Mouse (Mus musculus) embryonic facial prominence, embryonic 11.5 days (tissue): ENCODE measurements around the gene Aox2. TPM values are rescaled to one million over a fixed set of nuclear protein-coding genes. Genes with fewer than 3 reads are reported as not detected.
A peak's percentile ranks its signal among the peaks of the same experiment; 100 is the strongest.

ENCODE experiments used
- ATAC-seq: fragments of 200-750 bp; cut with Nextera tagmentation; replicated peaks from 2 replicates; pipeline ENCODE4 v1.8.0; 2017; ENCODE audit warnings: low read depth; ENCODE audit not compliant: insufficient number of reproducible peaks, low FRiP score, low TSS enrichment
- DNase-seq: peaks from one replicate; pipeline ENCODE4 v3.0.0-alpha.2; 2015; ENCODE audit warnings: low spot score
- H3K27ac ChIP-seq: fragments of 300-500 bp; sonication (generic); replicated peaks from 2 replicates; pipeline ENCODE4 v1.5.1; 2014; ENCODE audit warnings: mild to moderate bottlenecking, low read depth, low read length, control low read depth
- H3K27me3 ChIP-seq: fragments of 300-500 bp; sonication (generic); 2 replicates; pipeline ENCODE4 v1.6.1; 2014; ENCODE audit warnings: mild to moderate bottlenecking, low read length, moderate library complexity, mixed read lengths; ENCODE audit not compliant: control insufficient read depth, insufficient read depth
- H3K36me3 ChIP-seq: fragments of 300-500 bp; sonication (generic); replicated peaks from 2 replicates; pipeline ENCODE4 v1.6.1; 2014; ENCODE audit warnings: low read depth, mild to moderate bottlenecking, low read length, moderate library complexity, mixed read lengths; ENCODE audit not compliant: control insufficient read depth, insufficient read depth
- H3K4me1 ChIP-seq: fragments of 300-500 bp; sonication (generic); 2 replicates; pipeline ENCODE4 v1.6.1; 2014; ENCODE audit warnings: low read length, mixed read lengths; ENCODE audit not compliant: control insufficient read depth, insufficient read depth
- H3K4me2 ChIP-seq: fragments of 300-500 bp; sonication (generic); 2 replicates; pipeline ENCODE4 v1.6.1; 2014; ENCODE audit warnings: low read depth, mild to moderate bottlenecking, control low read depth, low read length, moderate library complexity
- H3K4me3 ChIP-seq: fragments of 300-500 bp; sonication (generic); 2 replicates; pipeline ENCODE4 v1.5.1; 2014; ENCODE audit warnings: low read depth, low read length, control low read depth
- H3K9ac ChIP-seq: fragments of 300-500 bp; sonication (generic); replicated peaks from 2 replicates; pipeline ENCODE4 v1.6.1; 2014; ENCODE audit warnings: mild to moderate bottlenecking, control low read depth, low read length
- H3K9me3 ChIP-seq: fragments of 300-500 bp; sonication (generic); replicated peaks from 2 replicates; pipeline ENCODE4 v1.6.1; 2016; ENCODE audit warnings: mild to moderate bottlenecking, low read length, inconsistent platforms, mixed read lengths; ENCODE audit not compliant: control insufficient read depth
- WGBS: fragments of 180-500 bp; shearing (Covaris S2); extraction: QIAGEN DNeasy Blood & Tissue Kit; methylation state at CpG from one replicate; pipeline ENCODE4 v1.1.7; 2014; 5-methylcytosine and 5-hydroxymethylcytosine counted together
- polyA plus RNA-seq: library from polyadenylated mRNA; unstranded; fragments of >200 nt; fragmentation: Nextera tagmentation; extraction: Ambion mirVana; gene quantifications from 2 replicates; pipeline ENCODE4 v1.2.1, GENCODE M21; 2014

The Aox2 gene
- polyA plus RNA-seq, 1 experiment from 2014 or later, result not detected

GRCm38 (mm10) chr1:58240347-58240746 is 37.8 kb upstream of the Aox2 start:
- WGBS, result 76% methylated on average over 6 of the region's 6 CpGs
- H3K27ac ChIP-seq, result no peak overlapping the region
- no peaks in the 10 kb centered on the region for H3K36me3 ChIP-seq
- DNase-seq, result no peak
- H3K9me3 ChIP-seq, result no peaks in the 10 kb centered on the region
- no peaks in the 10 kb centered on the region for H3K4me1 ChIP-seq
- no peaks in the 10 kb centered on the region for H3K27me3 ChIP-seq
- no peak overlapping the region for H3K4me3 ChIP-seq
- H3K9ac ChIP-seq, result no peak overlapping the region
- H3K4me2 ChIP-seq, result no peak overlapping the region
- no peak for ATAC-seq

- Histone ChIP-seq H3K4me1 (no peaks in the 10 kb centered on the region), H3K9ac (no peak overlapping the region), H3K27ac (no peak overlapping the region), H3K36me3 (no peaks in the 10 kb centered on the region), H3K9me3 (no peaks in the 10 kb centered on the region), H3K4me2 (no peak overlapping the region), H3K4me3 (no peak overlapping the region), H3K27me3 (no peaks in the 10 kb centered on the region)
- WGBS, result 77% methylated on average over 3 of the region's 3 CpGs
- DNase-seq (no peak), ATAC-seq (no peak)
These were observed 33.6 kb upstream of the Aox2 start for GRCm38 (mm10) chr1:58244487-58244886.

GRCm38 (mm10) chr1:58248518-58248917 is 29.6 kb upstream of the Aox2 start:
- no peak overlapping the region for H3K27ac ChIP-seq
- 80% methylated on average over 1 of the region's 1 CpGs for WGBS
- no peaks in the 10 kb centered on the region for H3K36me3 ChIP-seq
- no peak for DNase-seq
- no peak overlapping the region for H3K9ac ChIP-seq
- no peaks in the 10 kb centered on the region for H3K9me3 ChIP-seq
- no peaks in the 10 kb centered on the region for H3K4me1 ChIP-seq
- H3K4me3 ChIP-seq, result no peak overlapping the region
- ATAC-seq, result no peak
- no peak overlapping the region for H3K4me2 ChIP-seq
- no peaks in the 10 kb centered on the region for H3K27me3 ChIP-seq

GRCm38 (mm10) chr1:58253466-58253865 is 24.7 kb upstream of the Aox2 start:
- ATAC-seq, result no peak
- no peak for DNase-seq
- H3K27me3 ChIP-seq, result no peaks in the 10 kb centered on the region
- H3K4me1 ChIP-seq, result no peaks in the 10 kb centered on the region
- H3K9ac ChIP-seq, result no peak overlapping the region
- no peaks in the 10 kb centered on the region for H3K9me3 ChIP-seq
- 68% methylated on average over 11 of the region's 11 CpGs for WGBS
- no peak overlapping the region for H3K4me3 ChIP-seq
- no peak overlapping the region for H3K27ac ChIP-seq
- H3K4me2 ChIP-seq, result no peak overlapping the region
- H3K36me3 ChIP-seq, result no peaks in the 10 kb centered on the region

GRCm38 (mm10) chr1:58257195-58257991 is 20.7 kb upstream of the Aox2 start:
- no peaks in the 10 kb centered on the region for H3K9me3 ChIP-seq
- no peak for ATAC-seq
- 77% methylated on average over 10 of the region's 10 CpGs for WGBS

GRCm38 (mm10) chr1:58260311-58260710 is 17.8 kb upstream of the Aox2 start:
- Histone ChIP-seq H3K9ac (no peak overlapping the region), H3K27ac (no peak overlapping the region), H3K9me3 (no peaks in the 10 kb centered on the region), H3K4me1 (no peaks in the 10 kb centered on the region), H3K36me3 (no peaks in the 10 kb centered on the region), H3K27me3 (no peaks in the 10 kb centered on the region), H3K4me3 (no peak overlapping the region), H3K4me2 (no peak overlapping the region)
- DNase-seq, result no peak
- ATAC-seq, result no peak
- 69% methylated on average over 3 of the region's 3 CpGs for WGBS

More at GRCm38 (mm10) chr1:58257195-58257991, 20.7 kb upstream of the Aox2 start:
- no peak overlapping the region for H3K4me3 ChIP-seq
- no peaks in the 10 kb centered on the region for H3K4me1 ChIP-seq
- H3K4me2 ChIP-seq, result no peak overlapping the region
- no peaks in the 10 kb centered on the region for H3K36me3 ChIP-seq
- no peaks in the 10 kb centered on the region for H3K27me3 ChIP-seq
- H3K9ac ChIP-seq, result no peak overlapping the region
- H3K27ac ChIP-seq, result no peak overlapping the region
- DNase-seq, result no peak

- Histone ChIP-seq H3K4me2 (no peak overlapping the region), H3K27ac (no peak overlapping the region), H3K36me3 (no peaks in the 10 kb centered on the region), H3K9ac (no peak overlapping the region), H3K4me1 (no peaks in the 10 kb centered on the region), H3K9me3 (no peaks in the 10 kb centered on the region), H3K4me3 (no peak overlapping the region), H3K27me3 (no peaks in the 10 kb centered on the region)
- no peak for DNase-seq
- WGBS, result 93% methylated on average over 2 of the region's 2 CpGs
- no peak for ATAC-seq
These were observed 9.9 kb upstream of the Aox2 start for GRCm38 (mm10) chr1:58268231-58268630.

GRCm38 (mm10) chr1:58270807-58271569 is 7.1 kb upstream of the Aox2 start:
- no peak overlapping the region for H3K4me3 ChIP-seq
- 58% methylated on average over 6 of the region's 6 CpGs for WGBS
- H3K36me3 ChIP-seq, result no peaks in the 10 kb centered on the region
- ATAC-seq (no peak), DNase-seq (peak; percentile 85)
- no peak overlapping the region for H3K9ac ChIP-seq
- H3K4me2 ChIP-seq, result no peak overlapping the region
- no peak overlapping the region for H3K27ac ChIP-seq
- no peaks in the 10 kb centered on the region for H3K4me1 ChIP-seq
- H3K27me3 ChIP-seq, result no peaks in the 10 kb centered on the region
- H3K9me3 ChIP-seq, result no peaks in the 10 kb centered on the region
